In genomic region chr9:121838008-121838407, GRCm38 (mm10) we compare ENCODE assay signal across 24 mouse cellular contexts. TPM values are rescaled to one million over a fixed set of nuclear protein-coding genes. Genes with fewer than 3 reads are reported as not detected.
DNase-seq lines count a peak whose midpoint lies in the region; ATAC-seq and TF ChIP-seq lines count a peak whose summit lies in the region.
"Had no signal": no experiment of that assay in that cellular context is flagged by ENCODE, and none has a peak within 500 bp of the region (broad histone marks: within the 10 kb centered on the region; RNA-seq: fewer than 3 reads in every experiment).

No protein-coding gene starts in this region.

- H3K4me2 ChIP-seq in limb, embryonic 15.5 days = no peak overlapping the region
- H3K4me2 ChIP-seq in liver, embryonic 16.5 days (ENCODE audit: low read depth, low read length) = no peak overlapping the region

- no peak overlapping the region for H3K4me3 ChIP-seq in limb, embryonic 15.5 days
- H3K4me3 ChIP-seq in limb, embryonic 10.5 days = no peak overlapping the region
- no peak overlapping the region for H3K4me3 ChIP-seq in liver, embryonic 16.5 days (ENCODE audit: low read depth, low read length)
- H3K4me3 ChIP-seq in testis, adult 2 months (ENCODE audit: control insufficient read depth, low read depth, low read length) = peak overlapping the region; percentile 61

- H3K27ac ChIP-seq in limb, embryonic 15.5 days = no peak overlapping the region
- H3K27ac ChIP-seq in limb, embryonic 10.5 days = no peak overlapping the region
- H3K27ac ChIP-seq in liver, embryonic 16.5 days (ENCODE audit: low read length) = no peak overlapping the region
- H3K27ac ChIP-seq in testis, adult 2 months (ENCODE audit: control insufficient read depth, insufficient read depth, low read depth, low read length) = no peak overlapping the region
- H3K27ac ChIP-seq: embryonic facial prominence, embryonic 10.5 days; embryonic facial prominence, embryonic 12.5 days; forebrain, embryonic 13.5 days; forebrain, embryonic 15.5 days had no signal

- H3K9ac ChIP-seq in limb, embryonic 15.5 days = no peak overlapping the region
- H3K9ac ChIP-seq in liver, embryonic 16.5 days (ENCODE audit: low read depth, low read length) = no peak overlapping the region
- H3K9ac ChIP-seq: forebrain, embryonic 15.5 days had no signal

- 90% methylated on average over 6 of the region's 6 CpGs for WGBS in limb, embryonic 15.5 days
- 93% methylated on average over 6 of the region's 6 CpGs for WGBS in limb, embryonic 10.5 days
- WGBS in liver, embryonic 16.5 days (ENCODE audit: insufficient replicate concordance) = 56% methylated on average over 6 of the region's 6 CpGs

- no peak for TF ChIP-seq POLR2A in testis, adult 2 months (IDR thresholded peaks at IDR 0.05; ENCODE audit: control insufficient read depth, low read depth, low read length)

- ATAC-seq in limb, embryonic 15.5 days (ENCODE audit: insufficient number of reproducible peaks, low FRiP score, low TSS enrichment, low read depth) = 0 out of 2 replicates have a peak, but pooled peaks have one; percentile 11
- peak; percentile 57; the same call in 1 of the 2 replicates for ATAC-seq in liver, embryonic 16.5 days (ENCODE audit: low read depth)
- ATAC-seq: activated CD4-positive, CD25-positive, alpha-beta regulatory T cell, adult 4 months; CD4-positive, CD25-positive, alpha-beta regulatory T cell, adult 4 months; Patski had no signal

- H3K9me3 ChIP-seq in limb, embryonic 15.5 days = no peaks in the 10 kb centered on the region
- no peaks in the 10 kb centered on the region for H3K9me3 ChIP-seq in limb, embryonic 10.5 days (replicated peaks)
- no peaks in the 10 kb centered on the region for H3K9me3 ChIP-seq in liver, embryonic 16.5 days (replicated peaks; ENCODE audit: control insufficient read depth, low read length)
- H3K9me3 ChIP-seq: forebrain, embryonic 15.5 days had no signal

- TF ChIP-seq CTCF in testis, adult 2 months (IDR thresholded peaks at IDR 0.05; ENCODE audit: control insufficient read depth, insufficient read depth, insufficient replicate concordance, low read depth, low read length) = no peak

- H3K36me3 ChIP-seq in limb, embryonic 15.5 days = no peaks in the 10 kb centered on the region
- no peaks in the 10 kb centered on the region for H3K36me3 ChIP-seq in limb, embryonic 10.5 days
- no peaks in the 10 kb centered on the region for H3K36me3 ChIP-seq in liver, embryonic 16.5 days (ENCODE audit: control insufficient read depth, insufficient read depth)
- H3K36me3 ChIP-seq in testis, adult 2 months (ENCODE audit: control insufficient read depth, insufficient read depth, low read length) = no peaks in the 10 kb centered on the region; the same call in 1 of the 2 replicates
- H3K36me3 ChIP-seq: embryonic facial prominence, embryonic 10.5 days; embryonic facial prominence, embryonic 12.5 days; forebrain, embryonic 15.5 days; G1E had no signal

- DNase-seq in limb, embryonic 10.5 days (ENCODE audit: low spot score) = no peak
- DNase-seq in liver = no peak
- no peak for DNase-seq in testis, postnatal 10 days (ENCODE audit: low spot score)
- DNase-seq: adrenal gland, adult 8-10 months; adrenal gland, postnatal 14 days; adrenal gland, postnatal 36 days; B cell, adult 2 months; cerebellum, adult 11-12 months; cerebellum, adult 2 months; cerebellum, adult 9-10 months; cerebellum, postnatal 10 days; cerebellum, postnatal 25 days had no signal

- peaks cover 11% of the 10 kb centered on the region for H3K4me1 ChIP-seq in limb, embryonic 15.5 days
- peaks cover 12% of the 10 kb centered on the region for H3K4me1 ChIP-seq in limb, embryonic 10.5 days
- no peaks in the 10 kb centered on the region for H3K4me1 ChIP-seq in liver, embryonic 16.5 days (ENCODE audit: control insufficient read depth, low read depth, low read length)
- peaks cover 10% of the 10 kb centered on the region for H3K4me1 ChIP-seq in testis, adult 2 months (ENCODE audit: control insufficient read depth, insufficient read depth, low read length)

- H3K27me3 ChIP-seq in limb, embryonic 15.5 days = no peaks in the 10 kb centered on the region
- 0 out of 2 replicates have a peak, but pooled peaks cover 19% of the 10 kb centered on the region for H3K27me3 ChIP-seq in limb, embryonic 10.5 days (ENCODE audit: low read depth, poor library complexity, severe bottlenecking)
- H3K27me3 ChIP-seq in liver, embryonic 16.5 days (ENCODE audit: control insufficient read depth, insufficient read depth, low read depth, low read length) = peaks cover 8% of the 10 kb centered on the region
- no peaks in the 10 kb centered on the region for H3K27me3 ChIP-seq in testis, adult 2 months (ENCODE audit: control insufficient read depth, insufficient read depth, low read length)
- H3K27me3 ChIP-seq: CH12.LX; embryonic facial prominence, embryonic 12.5 days; forebrain, embryonic 13.5 days; forebrain, embryonic 15.5 days; Patski had no signal

RNA-seq across cellular contexts. Expression of gene Ccdc13, which starts 1.3 kb away (rescaled TPM):
- 0.35 and 0.46 TPM in 2 replicates for polyA plus RNA-seq in limb, embryonic 15.5 days (2015; fragmentation: Nextera tagmentation; extraction: Ambion mirVana)
- polyA plus RNA-seq in limb, embryonic 10.5 days (2016; fragmentation: Nextera tagmentation; extraction: Ambion mirVana) = 0.36 and 0.38 TPM in 2 replicates
- polyA plus RNA-seq in liver, embryonic 16.5 days (2015; fragmentation: Nextera tagmentation; extraction: Ambion mirVana) = 0.07 TPM in 1 of 2 replicates, not detected in the other
- 109 and 125 TPM in 2 replicates for polyA plus RNA-seq in testis, adult 2 months (2012; rRNA removed)
- polyA plus RNA-seq: activated CD4-positive, CD25-positive, alpha-beta regulatory T cell, adult 4 months; CD4-positive, CD25-positive, alpha-beta regulatory T cell, adult 4 months had no signal

RNA-seq across cellular contexts. Expression of gene Higd1a, which starts 20.2 kb away (rescaled TPM):
- polyA plus RNA-seq in limb, embryonic 15.5 days (2015; fragmentation: Nextera tagmentation; extraction: Ambion mirVana) = 333 and 347 TPM in 2 replicates
- polyA plus RNA-seq in limb, embryonic 10.5 days (2016; fragmentation: Nextera tagmentation; extraction: Ambion mirVana) = 174 and 201 TPM in 2 replicates
- 114 and 136 TPM in 2 replicates for polyA plus RNA-seq in liver, embryonic 16.5 days (2015; fragmentation: Nextera tagmentation; extraction: Ambion mirVana)
- 42.4 and 43.9 TPM in 2 replicates for polyA plus RNA-seq in testis, adult 2 months (2012; rRNA removed)

RNA-seq across cellular contexts. Expression of gene Hhatl, which starts 45.7 kb away (rescaled TPM):
- polyA plus RNA-seq in limb, embryonic 15.5 days (2015; fragmentation: Nextera tagmentation; extraction: Ambion mirVana) = 1.4 and 5.5 TPM in 2 replicates
- polyA plus RNA-seq in limb, embryonic 10.5 days (2016; fragmentation: Nextera tagmentation; extraction: Ambion mirVana) = not detected in 2 replicates
- 0.07 and 0.31 TPM in 2 replicates for polyA plus RNA-seq in liver, embryonic 16.5 days (2015; fragmentation: Nextera tagmentation; extraction: Ambion mirVana)
- polyA plus RNA-seq in testis, adult 2 months (2012; rRNA removed) = 19.8 and 21.3 TPM in 2 replicates
- polyA plus RNA-seq: activated CD4-positive, CD25-positive, alpha-beta regulatory T cell, adult 4 months; CD4-positive, CD25-positive, alpha-beta regulatory T cell, adult 4 months; embryonic facial prominence, embryonic 10.5 days; G1E; Patski had no signal

Comparison
In these comparisons a context has a peak if more than half of its experiments do, and no peak if none do; other contexts are left out.
1. RNA of gene Ccdc13, which starts 1.3 kb away (polyA plus RNA-seq): 109 to 125 TPM in testis, adult 2 months; 0.35 to 0.46 TPM in limb, embryonic 15.5 days, 0.36 to 0.38 TPM in limb, embryonic 10.5 days and 0.07 TPM in liver, embryonic 16.5 days; every median in the first group is over 10 times any median in the second.